14 mouse cellular contexts compared by ENCODE assay signal in genomic region chr5:83852022-83852421, GRCm38 (mm10).
"Had no signal": no experiment of that assay in that cellular context is flagged by ENCODE, and none has a peak within 500 bp of the region (broad histone marks: within the 10 kb centered on the region; RNA-seq: fewer than 3 reads in every experiment).

No protein-coding gene starts in this region.

- H3K27me3 ChIP-seq: midbrain, embryonic 12.5 days; neural tube, embryonic 12.5 days had no signal

- H3K4me2 ChIP-seq: lung, embryonic 14.5 days; midbrain, embryonic 12.5 days; neural tube, embryonic 12.5 days had no signal

- H3K9ac ChIP-seq: liver, embryonic 14.5 days; lung, embryonic 14.5 days; midbrain, embryonic 12.5 days; neural tube, embryonic 12.5 days had no signal

- H3K9me3 ChIP-seq: midbrain, embryonic 10.5 days; midbrain, embryonic 12.5 days; neural tube, embryonic 12.5 days had no signal

- H3K4me3 ChIP-seq: midbrain, embryonic 10.5 days; midbrain, embryonic 12.5 days; neural tube, embryonic 12.5 days had no signal

- H3K27ac ChIP-seq: liver, embryonic 14.5 days; midbrain, embryonic 10.5 days; midbrain, embryonic 12.5 days; neural tube, embryonic 12.5 days had no signal

- DNase-seq: lung, adult 18-20 months; lung, embryonic 14.5 days; lung, postnatal 10 days; lung, postnatal 4 days; midbrain, embryonic 14.5 days; right cerebral cortex, postnatal 14 days; spleen, adult 18-20 months; thymus, adult 18-20 months; thymus, postnatal 14 days; thymus, postnatal 36 days had no signal

- H3K4me1 ChIP-seq: midbrain, embryonic 10.5 days; midbrain, embryonic 12.5 days; neural tube, embryonic 12.5 days had no signal

- H3K36me3 ChIP-seq: midbrain, embryonic 10.5 days; midbrain, embryonic 12.5 days; neural tube, embryonic 12.5 days had no signal
